Mouse (Mus musculus) cortical plate, adult 2 months (tissue): ENCODE measurements around the gene Iqgap1.

Source experiments
- CTCF ChIP-seq: fragments of 200-500 bp; IDR thresholded peaks from 2 replicates; pipeline ENCODE4 v1.5.1; 2011; ENCODE audit warnings: mild to moderate bottlenecking, control low read depth, low read length; ENCODE audit not compliant: insufficient read depth; ENCODE audit errors: extremely low read depth
- POLR2A ChIP-seq: fragments of 200-500 bp; IDR thresholded peaks from 2 replicates; pipeline ENCODE4 v1.6.1; 2011; ENCODE audit warnings: mild to moderate bottlenecking, low read length, control low read depth; ENCODE audit not compliant: insufficient read depth; ENCODE audit errors: extremely low read depth

GRCm38 (mm10) chr7:80863520-80863919 is 37.7 kb upstream of the Iqgap1 start:
- TF ChIP-seq POLR2A: no peak
- TF ChIP-seq CTCF: no peak
